Mouse (Mus musculus): ENCODE measurements around the gene Arfgef3.
"Not testable (repeated sequence)": the region's sequence is repeated elsewhere in the genome, so short reads cannot be mapped to it uniquely, and the experiment has no call there.

Gene Arfgef3

DNA sequence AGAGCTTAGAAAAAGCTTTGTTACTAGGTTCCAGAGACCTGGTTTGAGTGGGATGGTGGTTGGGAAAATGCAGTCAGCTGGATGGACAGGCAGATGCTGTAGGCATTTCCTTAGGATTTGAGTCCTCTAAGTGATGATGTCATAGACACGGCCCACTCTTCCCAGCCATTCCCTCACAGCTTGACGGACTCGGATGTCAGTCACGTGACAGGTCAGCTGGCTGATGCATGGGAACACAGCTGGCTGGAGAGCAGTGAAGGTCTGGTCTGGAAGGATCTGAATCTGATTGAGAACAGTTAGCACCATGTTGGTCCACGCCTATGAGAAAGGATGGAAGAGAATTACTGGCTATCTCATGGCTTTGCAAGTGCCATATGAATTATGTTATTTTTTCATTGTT, 154.3 kb downstream of the Arfgef3 start:
- DNase-seq (ENCODE audit: low spot score) = no peak

DNA sequence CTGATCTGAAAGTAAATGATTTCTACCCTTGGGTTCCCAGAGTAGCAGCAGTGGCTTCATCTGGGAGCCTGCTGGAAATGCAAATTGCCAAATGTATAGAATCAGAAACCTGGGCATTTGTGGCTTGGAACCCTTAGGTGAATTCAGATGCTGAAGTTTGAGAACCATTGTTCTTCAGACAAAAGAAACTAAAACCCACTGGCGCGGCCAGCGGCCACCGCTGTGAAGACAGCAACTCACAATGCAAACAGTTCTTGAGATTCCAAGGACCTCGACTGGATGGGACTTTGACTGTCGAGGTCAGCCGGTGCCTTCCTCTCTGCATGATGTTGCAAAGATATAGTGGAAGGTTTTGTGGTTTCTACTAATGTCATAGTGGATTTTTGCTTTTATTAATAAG, 159.6 kb downstream of the Arfgef3 start:
- DNase-seq (ENCODE audit: low spot score) = no peak

DNA sequence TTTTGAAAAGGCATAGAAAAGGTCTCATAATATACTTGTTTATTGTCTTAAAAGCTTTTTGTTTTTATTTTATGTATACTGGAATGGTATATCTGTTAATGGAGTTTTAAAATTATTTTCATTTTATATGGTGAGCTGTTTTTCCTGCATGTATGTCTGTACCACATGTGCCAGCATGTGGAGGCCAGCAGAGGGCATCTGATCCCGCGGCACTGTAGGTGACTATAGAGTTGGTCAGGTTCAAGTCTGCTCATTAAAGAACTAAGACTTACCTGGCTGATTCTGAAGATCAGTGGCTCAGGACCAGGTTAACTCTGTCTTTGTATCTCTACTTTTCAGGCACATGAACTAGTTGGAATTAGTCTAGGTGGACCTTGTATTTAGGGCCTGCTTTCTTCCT, 171.2 kb downstream of the Arfgef3 start:
- no peak for DNase-seq (ENCODE audit: low spot score)

DNA sequence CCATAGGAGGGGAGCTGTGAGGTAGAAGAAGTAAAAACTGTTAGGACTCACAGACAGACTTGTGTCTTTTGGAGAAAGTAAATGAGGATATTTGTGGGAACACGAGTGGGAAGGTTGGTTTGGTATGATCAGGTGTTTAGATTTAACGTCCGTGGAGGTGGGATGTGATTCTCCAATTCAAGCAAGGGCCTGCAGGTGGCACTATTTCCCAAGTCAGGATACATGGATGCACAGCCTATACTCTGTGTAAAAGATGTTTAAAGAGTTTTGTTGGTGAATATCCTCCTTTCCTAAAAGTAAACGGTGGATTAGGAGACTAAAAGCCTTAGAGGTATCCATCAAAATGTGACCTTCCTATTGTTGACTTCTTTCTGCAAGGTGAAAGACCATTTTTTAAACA, 180.8 kb downstream of the Arfgef3 start:
- DNase-seq (ENCODE audit: low spot score) = no peak

DNA sequence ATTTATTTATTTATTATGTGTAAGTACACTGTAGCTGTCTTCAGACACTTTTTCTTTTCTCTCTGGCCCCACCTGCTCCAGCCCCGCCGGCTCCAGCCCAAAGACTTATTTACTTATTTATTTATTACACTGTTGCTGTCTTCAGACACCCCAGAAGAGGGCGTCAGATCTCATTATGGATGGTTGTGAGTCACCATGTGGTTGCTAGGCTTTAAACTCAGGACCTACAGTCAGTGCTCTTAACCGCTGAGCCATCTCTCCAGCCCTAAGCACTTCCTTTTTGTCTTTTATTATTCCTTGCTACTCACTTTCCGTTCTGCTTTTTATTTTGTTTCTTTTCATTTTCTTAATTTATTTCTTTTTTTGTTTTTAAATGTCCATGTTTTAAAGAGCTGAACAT, 182.3 kb downstream of the Arfgef3 start:
- no peak for DNase-seq (ENCODE audit: low spot score)

DNA sequence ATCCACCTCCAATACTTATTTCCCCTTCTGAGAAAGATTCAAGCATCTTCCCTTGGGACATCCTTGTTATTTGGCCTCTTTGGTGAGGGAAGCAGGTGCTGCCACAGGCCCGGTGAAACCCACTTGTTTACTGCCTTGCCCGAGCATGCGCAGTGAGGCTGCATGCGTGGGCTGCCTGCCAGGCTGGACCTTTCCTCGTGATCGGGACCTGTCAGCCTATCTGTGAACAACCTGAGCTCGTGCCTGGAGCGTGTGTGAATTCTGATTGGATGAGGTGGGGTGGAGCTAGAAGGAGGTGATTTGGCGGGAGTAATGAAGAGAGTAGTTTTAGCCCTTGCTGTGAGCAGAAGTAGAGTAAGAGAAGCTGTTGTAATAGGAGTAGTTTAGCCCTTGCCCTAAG, 184.7 kb downstream of the Arfgef3 start:
- DNase-seq (ENCODE audit: low spot score) = not testable (repeated sequence)

DNA sequence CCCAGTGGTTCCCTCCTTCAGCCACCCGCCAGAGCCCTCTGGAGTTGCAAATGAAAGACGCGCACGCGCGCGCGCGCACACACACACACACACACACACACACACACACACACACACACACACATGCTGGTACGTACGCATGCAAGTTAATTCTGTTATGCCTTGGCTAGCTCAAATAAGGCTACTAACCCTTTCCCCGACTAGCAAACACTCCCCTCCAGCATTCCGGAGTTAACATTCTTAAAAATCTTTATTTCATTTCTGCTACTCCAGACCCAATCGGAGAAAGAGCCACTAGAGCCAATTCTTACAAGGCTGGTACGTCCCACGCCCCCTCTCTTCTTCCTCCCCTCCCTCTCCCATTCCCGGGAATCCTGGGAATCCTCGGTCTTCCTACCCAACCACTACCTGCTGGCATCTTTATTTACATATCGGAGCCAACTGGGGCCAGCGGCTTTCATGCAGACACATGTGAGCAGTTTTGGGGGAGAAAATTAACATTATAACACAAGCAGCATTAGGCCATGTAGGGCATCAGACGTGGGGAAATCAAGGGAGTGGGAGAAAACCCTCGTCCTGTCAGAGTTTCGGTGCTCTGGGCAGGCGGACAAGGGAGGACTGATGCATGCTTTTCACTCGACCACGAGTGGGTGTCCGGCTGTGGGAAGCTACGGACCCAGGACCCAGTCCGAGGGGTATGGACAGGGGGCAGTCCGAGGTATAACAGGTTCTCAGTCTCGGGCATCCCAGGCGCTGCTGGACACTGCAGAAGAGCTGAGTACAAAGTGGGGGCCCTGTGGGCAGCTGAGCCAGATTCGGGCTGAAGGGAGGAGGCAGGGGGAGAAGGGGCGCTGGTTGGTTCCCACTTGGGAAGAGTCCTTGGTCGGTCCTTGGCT, 194.2 kb downstream of the Arfgef3 start:
- no peak for DNase-seq (ENCODE audit: low spot score)

DNA sequence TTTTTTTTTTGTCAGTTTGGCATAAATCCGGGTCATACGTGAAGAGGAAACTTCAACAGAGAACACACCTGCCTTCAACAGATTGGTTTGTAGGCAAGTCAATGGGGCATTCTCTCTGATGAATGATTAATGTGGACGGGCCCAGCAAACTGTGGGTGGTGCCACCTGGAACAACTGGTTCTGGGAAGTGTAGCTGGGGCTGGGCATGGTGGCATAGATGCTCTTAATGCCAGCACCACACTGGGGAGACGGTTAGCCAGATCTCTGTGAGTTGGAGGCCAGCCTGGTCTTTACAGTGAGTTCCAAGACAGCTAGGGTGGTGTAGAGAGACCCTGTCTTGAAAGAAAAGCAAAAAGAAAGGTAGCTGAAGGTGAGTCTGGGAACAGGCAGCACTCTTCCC, 196.4 kb downstream of the Arfgef3 start:
- DNase-seq (ENCODE audit: low spot score) = no peak

DNA sequence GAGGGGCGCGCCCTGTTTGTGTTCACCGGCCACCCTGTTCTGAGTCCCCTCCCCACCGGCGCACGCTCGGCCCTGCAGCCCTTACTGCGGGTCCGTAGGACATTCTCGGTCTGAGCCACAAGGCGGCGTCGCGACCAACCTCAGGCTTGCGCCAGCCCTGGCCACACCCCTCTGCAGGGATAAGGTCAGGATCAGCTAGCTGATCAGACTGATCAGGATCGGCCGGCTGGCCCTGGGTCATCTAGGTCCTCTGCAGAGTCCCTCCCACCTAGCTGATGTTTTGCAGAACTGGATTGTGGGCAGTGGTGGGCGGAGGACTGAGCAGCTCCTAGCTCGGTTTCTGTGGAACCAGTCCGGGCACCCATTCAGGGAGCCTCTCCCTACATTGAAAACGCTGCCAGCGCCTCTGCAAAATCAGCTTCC, 197.9 kb downstream of the Arfgef3 start, which contains the start of gene Hebp2:
Hebp2 (minus strand) TSS at position 264 of the 423 bp plus-strand sequence.
- DNase-seq (ENCODE audit: low spot score) = peak; percentile 27

DNA sequence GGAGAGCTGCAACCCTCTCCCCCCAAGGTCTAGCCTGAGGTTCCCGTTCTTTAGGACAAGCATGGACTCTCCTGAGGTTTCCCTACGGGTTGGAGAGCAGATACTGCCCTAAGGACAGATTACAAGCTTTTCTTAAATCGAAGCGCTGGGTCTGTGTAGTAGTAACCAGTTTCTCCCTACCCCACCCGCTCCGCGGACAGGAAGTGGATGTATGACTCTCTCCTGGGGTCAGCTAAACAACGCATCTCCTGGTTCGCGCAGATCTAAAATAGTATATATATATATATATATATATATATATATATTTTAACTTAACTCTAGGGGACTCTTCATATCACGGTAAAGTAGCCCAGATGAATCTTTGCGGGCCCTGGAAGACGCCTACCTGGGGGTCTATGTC, 198.4 kb downstream of the Arfgef3 start:
- no peak for DNase-seq (ENCODE audit: low spot score)

DNA sequence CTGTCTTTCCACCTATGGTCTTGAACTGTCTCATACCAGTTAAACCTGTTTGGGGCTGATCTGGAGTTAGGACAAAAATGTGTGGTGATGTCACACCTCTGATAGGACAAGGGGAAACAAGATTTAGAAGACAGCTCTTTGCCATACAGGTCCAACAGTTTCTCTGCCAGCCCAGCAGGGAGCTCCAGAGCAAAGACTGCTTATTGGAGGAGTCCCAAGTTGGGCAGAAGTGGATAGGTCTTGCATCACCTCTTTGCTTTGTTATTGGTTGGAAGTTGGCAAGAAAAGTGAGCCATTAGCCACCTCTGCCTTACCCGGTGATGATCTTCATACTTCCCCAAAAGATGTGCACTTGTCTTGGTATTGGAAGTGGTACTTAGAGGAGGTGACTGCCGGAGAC, 206.9 kb downstream of the Arfgef3 start:
- DNase-seq (ENCODE audit: low spot score) = no peak

DNA sequence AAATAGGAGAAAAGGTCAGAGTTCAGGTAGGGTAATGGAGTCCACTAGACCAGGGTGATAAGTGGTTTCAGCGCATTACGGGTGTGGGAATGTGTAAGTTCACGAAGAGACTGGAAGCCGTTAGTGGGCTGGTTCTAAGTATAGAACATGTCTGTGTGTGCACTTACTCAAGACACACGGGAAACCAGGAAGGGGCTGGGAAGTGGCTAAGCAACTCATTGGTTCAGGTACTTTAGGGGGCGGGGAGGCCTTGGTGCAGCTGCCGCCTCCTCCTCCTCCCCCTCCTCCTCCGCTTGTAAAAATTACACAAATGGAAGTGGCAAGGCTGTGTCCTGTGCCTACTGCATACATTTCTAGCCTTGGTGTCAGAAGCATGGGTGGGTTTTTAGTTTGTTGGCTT, 211.5 kb downstream of the Arfgef3 start:
- no peak for DNase-seq (ENCODE audit: low spot score)

Measured in ovary, postnatal 10 days (tissue).